13 mouse cellular contexts compared by ENCODE assay signal in the genomic region with DNA sequence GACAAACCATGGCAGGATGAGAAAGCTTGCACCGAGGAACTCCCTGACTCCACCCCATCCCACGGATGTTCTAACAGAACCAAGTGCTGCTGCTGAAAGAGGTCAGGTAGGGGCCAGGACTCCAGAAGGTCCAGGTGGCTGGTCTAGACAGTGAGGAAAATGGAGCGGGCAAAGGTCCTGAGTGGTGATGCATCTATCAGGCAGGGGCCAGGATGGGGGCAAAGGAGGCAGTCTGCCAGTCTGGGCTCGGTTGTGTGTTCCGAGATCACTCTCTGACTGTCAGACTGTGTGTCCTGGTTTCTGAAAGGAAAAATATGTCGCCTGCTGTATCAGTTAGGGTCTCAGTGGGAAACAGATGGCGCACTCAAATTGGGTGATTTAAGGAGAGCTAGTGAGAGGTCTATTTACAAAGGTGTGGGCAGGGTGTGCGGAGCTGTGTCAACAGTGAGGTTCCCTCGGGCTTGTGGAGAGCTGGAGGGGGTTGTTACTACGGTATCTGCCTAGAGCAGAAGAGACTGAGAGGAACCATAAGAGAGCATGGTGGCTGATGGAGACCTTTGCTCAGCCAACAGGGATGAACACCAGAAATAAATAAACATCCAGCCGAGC.
DNase-seq lines count a peak whose midpoint lies in the region; ATAC-seq lines count a peak whose summit lies in the region.
"Had no signal": no experiment of that assay in that cellular context is flagged by ENCODE, and none has a peak within 500 bp of the region (broad histone marks: within the 10 kb centered on the region; RNA-seq: fewer than 3 reads in every experiment).

No protein-coding gene starts in this region.

- H3K4me2 ChIP-seq in limb, embryonic 12.5 days = 0 out of 2 replicates have a peak overlapping the region, but pooled peaks have one; percentile 0
- H3K4me2 ChIP-seq in intestine, embryonic 16.5 days (ENCODE audit: low read depth, low read length) = no peak overlapping the region
- H3K4me2 ChIP-seq: limb, embryonic 13.5 days had no signal

- DNase-seq in cerebellum, postnatal 25 days = peak; percentile 19 to 22
- no peak for DNase-seq in cerebellum, adult 9-10 months
- DNase-seq in limb, embryonic 10.5 days (ENCODE audit: low spot score) = no peak
- peak; percentile 7 to 11 for DNase-seq in cerebellum, postnatal 36 days
- no peak for DNase-seq in urinary bladder, postnatal 25 days (ENCODE audit: low spot score)
- DNase-seq in ovary, postnatal 10 days (ENCODE audit: low spot score) = no peak
- DNase-seq: adrenal gland, adult 8-10 months; kidney, postnatal 14 days; lung, postnatal 4 days; spleen, adult 18-20 months had no signal

- H3K9ac ChIP-seq in limb, embryonic 12.5 days (replicated peaks) = no peak overlapping the region
- no peak overlapping the region for H3K9ac ChIP-seq in intestine, embryonic 16.5 days (ENCODE audit: low read depth, low read length)
- H3K9ac ChIP-seq: limb, embryonic 13.5 days had no signal

- peaks cover 24% of the 10 kb centered on the region for H3K4me1 ChIP-seq in limb, embryonic 12.5 days (replicated peaks)
- peaks cover 23% of the 10 kb centered on the region for H3K4me1 ChIP-seq in limb, embryonic 10.5 days
- 0 out of 2 replicates have a peak, but pooled peaks cover 4% of the 10 kb centered on the region for H3K4me1 ChIP-seq in intestine, embryonic 16.5 days (ENCODE audit: control insufficient read depth, insufficient read depth, low read length)

- 30% methylated on average over 11 of the region's 11 CpGs for WGBS in limb, embryonic 12.5 days
- WGBS in limb, embryonic 10.5 days = 34% methylated on average over 11 of the region's 11 CpGs
- 15% methylated on average over 11 of the region's 11 CpGs for WGBS in intestine, embryonic 16.5 days

- H3K27ac ChIP-seq in limb, embryonic 12.5 days = no peak overlapping the region
- no peak overlapping the region for H3K27ac ChIP-seq in limb, embryonic 10.5 days
- no peak overlapping the region for H3K27ac ChIP-seq in intestine, embryonic 16.5 days (ENCODE audit: low read length)
- H3K27ac ChIP-seq: limb, embryonic 13.5 days had no signal

- H3K9me3 ChIP-seq in limb, embryonic 12.5 days = no peaks in the 10 kb centered on the region
- no peaks in the 10 kb centered on the region for H3K9me3 ChIP-seq in limb, embryonic 10.5 days (replicated peaks)
- no peaks in the 10 kb centered on the region for H3K9me3 ChIP-seq in intestine, embryonic 16.5 days (ENCODE audit: control insufficient read depth, low read length)
- H3K9me3 ChIP-seq: limb, embryonic 13.5 days had no signal

- peaks cover 18% of the 10 kb centered on the region for H3K27me3 ChIP-seq in limb, embryonic 12.5 days
- peaks cover 25% of the 10 kb centered on the region for H3K27me3 ChIP-seq in limb, embryonic 10.5 days (ENCODE audit: low read depth, poor library complexity, severe bottlenecking)
- H3K27me3 ChIP-seq in intestine, embryonic 16.5 days (replicated peaks; ENCODE audit: control insufficient read depth, insufficient read depth, low read length) = no peaks in the 10 kb centered on the region

- no peaks in the 10 kb centered on the region for H3K36me3 ChIP-seq in limb, embryonic 12.5 days
- H3K36me3 ChIP-seq in limb, embryonic 10.5 days = no peaks in the 10 kb centered on the region
- H3K36me3 ChIP-seq in intestine, embryonic 16.5 days (ENCODE audit: control insufficient read depth, insufficient read depth, low read length) = no peaks in the 10 kb centered on the region
- H3K36me3 ChIP-seq: limb, embryonic 13.5 days had no signal

- no peak for ATAC-seq in limb, embryonic 12.5 days (ENCODE audit: insufficient number of reproducible peaks, insufficient read depth, low FRiP score, low TSS enrichment, low read depth)
- peak; percentile 42; the same call in 1 of the 2 replicates for ATAC-seq in intestine, embryonic 16.5 days

- no peak overlapping the region for H3K4me3 ChIP-seq in limb, embryonic 12.5 days (replicated peaks)
- no peak overlapping the region for H3K4me3 ChIP-seq in limb, embryonic 10.5 days
- H3K4me3 ChIP-seq in intestine, embryonic 16.5 days (ENCODE audit: low read length) = no peak overlapping the region
- H3K4me3 ChIP-seq: limb, embryonic 13.5 days had no signal

Comparison
In these comparisons a context has a peak if more than half of its experiments do, and no peak if none do; other contexts are left out.
1. DNase-seq: peak in cerebellum, postnatal 25 days (2 of 2) and cerebellum, postnatal 36 days (2 of 2); none in cerebellum, adult 9-10 months (single experiment), limb, embryonic 10.5 days (single experiment), urinary bladder, postnatal 25 days (single experiment) and ovary, postnatal 10 days (single experiment).